Mouse (Mus musculus): Measurements from ENCODE around the gene Rif1. TPM values are rescaled to one million over a fixed set of nuclear protein-coding genes. Genes with fewer than 3 reads are reported as not detected.

The Rif1 gene
- polyA plus RNA-seq, 1 experiment = 9.1 TPM

- Histone ChIP-seq H3K4me3 (ENCODE audit: insufficient read depth, low read length) (no peak overlapping the region), H3K27ac (ENCODE audit: insufficient read depth, low read length) (no peak overlapping the region), H3K4me1 (ENCODE audit: control insufficient read depth, insufficient read depth, low read length) (no peaks in the 10 kb centered on the region)
- no peak for TF ChIP-seq POLR2A (IDR thresholded peaks at IDR 0.05; ENCODE audit: extremely low read depth, insufficient read depth, low read length)
- TF ChIP-seq CTCF (IDR thresholded peaks at IDR 0.05; ENCODE audit: extremely low read depth, insufficient read depth, low read length) = no peak
These were observed 60.7 kb downstream of the Rif1 start for GRCm38 (mm10) chr2:52133351-52133750.

GRCm38 (mm10) chr2:52153064-52153463, 80.4 kb downstream of the Rif1 start:
- no peak overlapping the region for H3K27ac ChIP-seq (ENCODE audit: insufficient read depth, low read length)
- no peaks in the 10 kb centered on the region for H3K4me1 ChIP-seq (ENCODE audit: control insufficient read depth, insufficient read depth, low read length)
- no peak overlapping the region for H3K4me3 ChIP-seq (ENCODE audit: insufficient read depth, low read length)
- TF ChIP-seq CTCF (IDR thresholded peaks at IDR 0.05; ENCODE audit: extremely low read depth, insufficient read depth, low read length) (no peak), POLR2A (IDR thresholded peaks at IDR 0.05; ENCODE audit: extremely low read depth, insufficient read depth, low read length) (no peak)

- no peaks in the 10 kb centered on the region for H3K4me1 ChIP-seq (ENCODE audit: control insufficient read depth, insufficient read depth, low read length)
- no peak overlapping the region for H3K27ac ChIP-seq (ENCODE audit: insufficient read depth, low read length)
- no peak for TF ChIP-seq CTCF (IDR thresholded peaks at IDR 0.05; ENCODE audit: extremely low read depth, insufficient read depth, low read length)
- no peak for TF ChIP-seq POLR2A (IDR thresholded peaks at IDR 0.05; ENCODE audit: extremely low read depth, insufficient read depth, low read length)
- H3K4me3 ChIP-seq (ENCODE audit: insufficient read depth, low read length) = no peak overlapping the region
These were observed 96.8 kb downstream of the Rif1 start for GRCm38 (mm10) chr2:52169243-52170005.

Other genes with a start within 250 kb of the Rif1 start
- 14.4 and 15.5 TPM in 2 replicates for gene Rbm43, start 137.7 kb upstream of the Rif1 start, polyA plus RNA-seq (2012; rRNA removed)
- gene Nmi, start 99.3 kb upstream of the Rif1 start, polyA plus RNA-seq (2012; rRNA removed) = 6.3 and 6.8 TPM in 2 replicates
- 9.0 and 10.3 TPM in 2 replicates for gene Tnfaip6, start 34.8 kb upstream of the Rif1 start, polyA plus RNA-seq (2012; rRNA removed)

All from cortical plate, adult 2 months (tissue).